Mouse (Mus musculus): Measurements from ENCODE around the gene Actl11. TPM values are rescaled to one million over a fixed set of nuclear protein-coding genes. Genes with fewer than 3 reads are reported as not detected.
A peak's percentile ranks its signal among the peaks of the same experiment; 100 is the strongest.

Gene Actl11
- polyA plus RNA-seq, 1 experiment from 2014 or later: not detected

- H3K27me3 ChIP-seq (ENCODE audit: insufficient read depth, poor library complexity, severe bottlenecking): no peaks in the 10 kb centered on the region
- DNase-seq (ENCODE audit: low spot score): no peak
- H3K27ac ChIP-seq: no peak overlapping the region
- peaks cover 75% of the 10 kb centered on the region for H3K36me3 ChIP-seq
- no peaks in the 10 kb centered on the region for H3K9me3 ChIP-seq
- no peak overlapping the region for H3K4me3 ChIP-seq
- 89% methylated on average over 5 of the region's 5 CpGs for WGBS
- no peaks in the 10 kb centered on the region; the same call in 1 of the 2 replicates for H3K4me1 ChIP-seq (replicated peaks)
These were observed 42.0 kb downstream of the Actl11 start for GRCm38 (mm10) chr9:107970311-107970710.

GRCm38 (mm10) chr9:107971690-107972541 is 43.6 kb downstream of the Actl11 start:
- H3K27ac ChIP-seq: no peak overlapping the region
- H3K36me3 ChIP-seq: peaks cover 59% of the 10 kb centered on the region
- DNase-seq (ENCODE audit: low spot score): no peak
- H3K4me3 ChIP-seq: no peak overlapping the region
- 86% methylated on average over 8 of the region's 8 CpGs for WGBS
- H3K9me3 ChIP-seq: no peaks in the 10 kb centered on the region
- no peaks in the 10 kb centered on the region for H3K27me3 ChIP-seq (ENCODE audit: insufficient read depth, poor library complexity, severe bottlenecking)
- peaks cover 6% of the 10 kb centered on the region for H3K4me1 ChIP-seq (replicated peaks)

GRCm38 (mm10) chr9:107974491-107975171 is 46.4 kb downstream of the Actl11 start:
- WGBS: 80% methylated on average over 10 of the region's 10 CpGs
- peaks cover 34% of the 10 kb centered on the region for H3K36me3 ChIP-seq
- no peak overlapping the region for H3K27ac ChIP-seq
- no peaks in the 10 kb centered on the region for H3K27me3 ChIP-seq (ENCODE audit: insufficient read depth, poor library complexity, severe bottlenecking)
- DNase-seq (ENCODE audit: low spot score): no peak
- no peak overlapping the region for H3K4me3 ChIP-seq
- no peaks in the 10 kb centered on the region for H3K9me3 ChIP-seq
- H3K4me1 ChIP-seq (replicated peaks): peaks cover 6% of the 10 kb centered on the region

GRCm38 (mm10) chr9:107975399-107976386 is 47.4 kb downstream of the Actl11 start, which contains the start of gene Uba7:
Uba7 (plus strand) TSS chr9:107975505.
- no peaks in the 10 kb centered on the region for H3K27me3 ChIP-seq (ENCODE audit: insufficient read depth, poor library complexity, severe bottlenecking)
- DNase-seq (ENCODE audit: low spot score): no peak
- no peaks in the 10 kb centered on the region for H3K9me3 ChIP-seq
- H3K4me3 ChIP-seq: peak within 1 kb of the TSS; percentile 16
- whole genome bisulfite sequencing: 73% methylated on average over 12 of the region's 12 CpGs
- peaks cover 14% of the 10 kb centered on the region for H3K4me1 ChIP-seq (replicated peaks)
- H3K27ac ChIP-seq: peak within 1 kb of the TSS; percentile 66
- H3K36me3 ChIP-seq: peaks cover 23% of the 10 kb centered on the region

- no peak overlapping the region for H3K4me3 ChIP-seq
- no peak for DNase-seq (ENCODE audit: low spot score)
- H3K27ac ChIP-seq: peak overlapping the region; percentile 56
- peaks cover 7% of the 10 kb centered on the region; the same call in 1 of the 2 replicates for H3K27me3 ChIP-seq (ENCODE audit: insufficient read depth, poor library complexity, severe bottlenecking)
- WGBS: 92% methylated on average over 12 of the region's 12 CpGs
- H3K36me3 ChIP-seq: no peaks in the 10 kb centered on the region
- no peaks in the 10 kb centered on the region for H3K9me3 ChIP-seq
- peaks cover 45% of the 10 kb centered on the region for H3K4me1 ChIP-seq (replicated peaks)
These were observed 50.5 kb downstream of the Actl11 start for GRCm38 (mm10) chr9:107978815-107979214.

Other genes starting within 250 kb of the Actl11 start
- 2.6 and 3.1 TPM in 2 replicates for gene Gnat1, start 248.8 kb upstream of the Actl11 start, polyA plus RNA-seq (2016; fragmentation: Nextera tagmentation; extraction: Ambion mirVana)
- gene Sema3f, start 218.0 kb upstream of the Actl11 start, polyA plus RNA-seq (2016; fragmentation: Nextera tagmentation; extraction: Ambion mirVana): 14.5 and 16.4 TPM in 2 replicates
- gene Rbm5, start 157.5 kb upstream of the Actl11 start, polyA plus RNA-seq (2016; fragmentation: Nextera tagmentation; extraction: Ambion mirVana): 196 and 204 TPM in 2 replicates
- 87.6 and 98.2 TPM in 2 replicates for gene Rbm6, start 55.2 kb upstream of the Actl11 start, polyA plus RNA-seq (2016; fragmentation: Nextera tagmentation; extraction: Ambion mirVana)
- gene Mon1a, start 40.3 kb upstream of the Actl11 start, polyA plus RNA-seq (2016; fragmentation: Nextera tagmentation; extraction: Ambion mirVana): 13.4 and 16.6 TPM in 2 replicates
- gene Mst1r, start 21.6 kb upstream of the Actl11 start, polyA plus RNA-seq (2016; fragmentation: Nextera tagmentation; extraction: Ambion mirVana): 0.67 and 0.80 TPM in 2 replicates
- 13.0 and 13.1 TPM in 2 replicates for gene Camkv, start 7.2 kb downstream of the Actl11 start, polyA plus RNA-seq (2016; fragmentation: Nextera tagmentation; extraction: Ambion mirVana)
- gene Traip, start 21.7 kb downstream of the Actl11 start, polyA plus RNA-seq (2016; fragmentation: Nextera tagmentation; extraction: Ambion mirVana): 24.3 and 35.3 TPM in 2 replicates
- gene Uba7, start 47.0 kb downstream of the Actl11 start, polyA plus RNA-seq (2016; fragmentation: Nextera tagmentation; extraction: Ambion mirVana): 8.5 and 9.6 TPM in 2 replicates
- gene Gm20661, start 54.6 kb downstream of the Actl11 start, polyA plus RNA-seq (2016; fragmentation: Nextera tagmentation; extraction: Ambion mirVana): 1.5 and 1.8 TPM in 2 replicates
- 59.8 and 61.0 TPM in 2 replicates for gene Inka1, start 57.4 kb downstream of the Actl11 start, polyA plus RNA-seq (2016; fragmentation: Nextera tagmentation; extraction: Ambion mirVana)
- gene Cdhr4, start 64.0 kb downstream of the Actl11 start, polyA plus RNA-seq (2016; fragmentation: Nextera tagmentation; extraction: Ambion mirVana): 2.4 and 3.0 TPM in 2 replicates
- gene Gm20662, start 67.9 kb downstream of the Actl11 start, polyA plus RNA-seq (2016; fragmentation: Nextera tagmentation; extraction: Ambion mirVana): 0.46 and 0.54 TPM in 2 replicates
- 60.1 and 65.5 TPM in 2 replicates for gene Ip6k1, start 74.0 kb downstream of the Actl11 start, polyA plus RNA-seq (2016; fragmentation: Nextera tagmentation; extraction: Ambion mirVana)
- 24.9 and 30.7 TPM in 2 replicates for gene Gmppb, start 120.8 kb downstream of the Actl11 start, polyA plus RNA-seq (2016; fragmentation: Nextera tagmentation; extraction: Ambion mirVana)
- gene Amigo3, start 124.7 kb downstream of the Actl11 start, polyA plus RNA-seq (2016; fragmentation: Nextera tagmentation; extraction: Ambion mirVana): 2.4 and 3.4 TPM in 2 replicates
- gene Mst1, start 152.0 kb downstream of the Actl11 start, polyA plus RNA-seq (2016; fragmentation: Nextera tagmentation; extraction: Ambion mirVana): 0.34 and 0.39 TPM in 2 replicates
- gene Rnf123, start 154.9 kb downstream of the Actl11 start, polyA plus RNA-seq (2016; fragmentation: Nextera tagmentation; extraction: Ambion mirVana): 36.6 and 39.1 TPM in 2 replicates
- gene Apeh, start 166.1 kb downstream of the Actl11 start, polyA plus RNA-seq (2016; fragmentation: Nextera tagmentation; extraction: Ambion mirVana): 77.0 and 83.8 TPM in 2 replicates

All from hindbrain, embryonic 10.5 days (tissue).